Mouse (Mus musculus) cerebellum, adult 2 months (tissue): ENCODE results near the gene Hsf5.

ENCODE experiments used
- CTCF ChIP-seq: fragments of 200-500 bp; IDR thresholded peaks from 2 replicates; pipeline ENCODE4 v1.5.1; 2011; ENCODE audit warnings: low read depth, mild to moderate bottlenecking, control low read depth, low read length, moderate library complexity, borderline replicate concordance; ENCODE audit not compliant: insufficient read depth
- POLR2A ChIP-seq: fragments of 200-500 bp; IDR thresholded peaks from 2 replicates; pipeline ENCODE4 v1.6.1; 2011; ENCODE audit warnings: low read length, control low read depth, borderline replicate concordance; ENCODE audit not compliant: insufficient read depth

- no peak for TF ChIP-seq POLR2A
- TF ChIP-seq CTCF = no peak
Observed at GRCm38 (mm10) chr11:87615952-87616351, 1.0 kb upstream of the Hsf5 start.
